Mouse (Mus musculus): ENCODE results near the gene Rad51d.

Rad51d gene

DNA sequence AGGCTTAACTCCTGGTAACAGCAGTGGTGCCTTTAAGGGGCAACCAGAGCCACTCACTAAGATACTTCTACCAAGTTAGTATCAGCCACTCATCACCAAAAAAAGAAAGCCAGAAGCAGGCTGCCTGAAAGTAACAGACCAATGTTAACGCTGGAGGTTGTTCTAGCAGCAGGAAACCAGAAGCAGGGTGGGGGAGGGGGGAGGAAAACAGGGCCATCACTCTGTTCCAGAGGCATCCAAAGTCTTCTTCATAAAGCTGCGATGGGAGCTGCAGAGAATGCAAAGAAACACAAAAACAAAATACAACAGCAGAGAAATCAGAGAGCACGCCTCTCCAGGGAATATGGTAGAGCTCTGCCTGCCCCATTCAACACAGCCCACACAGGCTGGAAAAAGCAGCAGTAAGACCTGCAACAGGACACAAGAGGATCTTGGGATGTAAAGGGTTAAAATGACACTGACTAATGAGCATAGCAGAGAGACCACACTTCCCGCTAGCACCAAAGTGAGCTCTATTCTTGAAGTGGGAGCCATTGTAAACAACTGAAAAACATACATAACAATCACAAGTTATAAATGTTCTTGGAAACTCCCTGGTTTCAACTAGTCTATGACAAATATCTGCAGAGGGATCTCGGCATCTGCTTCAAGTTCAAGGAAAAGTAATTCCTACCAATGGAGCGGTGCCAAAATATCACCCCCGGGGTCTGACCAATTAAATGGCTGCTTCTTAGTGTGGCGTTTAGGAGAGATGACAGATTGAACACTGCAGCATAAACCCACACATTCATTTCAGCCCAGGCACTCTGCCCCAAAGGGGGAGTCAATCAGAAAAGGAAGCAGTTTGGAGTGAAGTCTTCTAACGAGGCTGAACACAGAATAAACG lies 59.2 kb downstream of the Rad51d start:
- in situ Hi-C loops (cut with MboI, MseI): no loop called here

DNA sequence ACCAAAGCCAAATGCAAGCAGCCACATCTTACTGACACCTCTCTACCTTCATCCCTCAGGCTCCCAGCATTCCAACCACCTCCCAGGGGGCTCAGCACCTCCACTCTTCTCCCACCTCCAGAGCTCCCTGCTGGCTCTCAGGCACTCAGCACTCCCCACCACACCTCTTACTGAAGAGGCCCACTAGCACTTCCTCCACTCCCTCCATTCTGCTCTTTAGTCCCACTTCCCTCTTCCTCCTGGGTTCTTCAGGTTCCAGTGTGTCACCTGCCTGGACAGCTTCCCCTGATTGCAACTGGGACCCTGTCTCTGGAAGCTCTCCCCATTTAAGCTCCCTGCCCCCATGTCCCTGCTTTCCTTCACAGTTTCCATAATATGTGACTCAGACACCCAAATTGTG lies 63.6 kb downstream of the Rad51d start:
- in situ Hi-C loops (cut with MboI, MseI): no loop called here

Measured in T-helper 17 cell (primary cell).